ENCODE assay signal across 10 mouse cellular contexts in genomic region chr8:122698254-122698768, GRCm38 (mm10). TPM values are rescaled to one million over a fixed set of nuclear protein-coding genes. Genes with fewer than 3 reads are reported as not detected.
A peak's percentile ranks its signal among the peaks of the same experiment; 100 is the strongest.
DNase-seq lines count a peak whose midpoint lies in the region; ATAC-seq and TF ChIP-seq lines count a peak whose summit lies in the region.
"Had no signal": no experiment of that assay in that cellular context is flagged by ENCODE, and none has a peak within 500 bp of the region (broad histone marks: within the 10 kb centered on the region; RNA-seq: fewer than 3 reads in every experiment).

No protein-coding gene starts in this region.

- no peaks in the 10 kb centered on the region for H3K36me3 ChIP-seq in heart, embryonic 15.5 days
- peaks cover 0 to 36% of the 10 kb centered on the region in 2 experiments for H3K36me3 ChIP-seq in CH12.LX (replicated peaks in 1 of 2; ENCODE audit: control insufficient read depth in 1 of 2, insufficient read depth in 1 of 2, low read length in 1 of 2)
- no peaks in the 10 kb centered on the region for H3K36me3 ChIP-seq in embryonic facial prominence, embryonic 14.5 days (ENCODE audit: control insufficient read depth, insufficient read depth, low read length)
- no peaks in the 10 kb centered on the region for H3K36me3 ChIP-seq in small intestine, adult 2 months (ENCODE audit: control insufficient read depth, insufficient read depth, low read length)
- H3K36me3 ChIP-seq: limb, embryonic 15.5 days had no signal

- no peak overlapping the region for H3K9ac ChIP-seq in heart, embryonic 15.5 days
- H3K9ac ChIP-seq in CH12.LX (ENCODE audit: insufficient read depth, low read depth) = peak overlapping the region; percentile 59
- no peak overlapping the region for H3K9ac ChIP-seq in embryonic facial prominence, embryonic 14.5 days (ENCODE audit: low read depth, low read length)
- H3K9ac ChIP-seq: limb, embryonic 15.5 days had no signal

- peaks cover 22% of the 10 kb centered on the region for H3K4me1 ChIP-seq in heart, embryonic 15.5 days (replicated peaks)
- peaks cover 62 to 79% of the 10 kb centered on the region in 2 experiments for H3K4me1 ChIP-seq in CH12.LX (ENCODE audit: control insufficient read depth in 1 of 2, insufficient read depth in 2 of 2)
- H3K4me1 ChIP-seq in embryonic facial prominence, embryonic 14.5 days (ENCODE audit: control insufficient read depth, insufficient read depth, low read length) = no peaks in the 10 kb centered on the region
- peaks cover 7% of the 10 kb centered on the region for H3K4me1 ChIP-seq in small intestine, adult 2 months (ENCODE audit: control insufficient read depth, insufficient read depth, insufficient read length, low read length)

- dilution Hi-C loops in CH12.LX (cut with MboI; ENCODE audit: extremely low pct_ligation_motif_present, extremely low pct_unique_long_range_greater_than_20kb, low sequenced_read_pairs) = no loop called here

- no peak for TF ChIP-seq CTCF in CH12.LX (conservative IDR thresholded peaks at IDR 0.05 in 1 of 2, IDR thresholded peaks at IDR 0.05 in 1 of 2; ENCODE audit: low read depth in 2 of 2, low read length in 2 of 2)
- TF ChIP-seq CTCF in small intestine, adult 2 months (IDR thresholded peaks at IDR 0.05; ENCODE audit: extremely low read depth, insufficient read length, insufficient replicate concordance, low read depth, low read length) = no peak
- TF ChIP-seq CTCF in left cerebral cortex, adult 2 months (IDR thresholded peaks at IDR 0.05) = no peak

- no peak for TF ChIP-seq POLR2A in CH12.LX (IDR thresholded peaks at IDR 0.05; ENCODE audit: low read depth, low read length)
- TF ChIP-seq POLR2A in small intestine, adult 2 months (IDR thresholded peaks at IDR 0.05; ENCODE audit: low read depth, low read length) = no peak

- DNase-seq in heart, postnatal 4 days = no peak
- no peak for DNase-seq in CH12.LX (ENCODE audit: extremely low read depth)
- no peak for DNase-seq in embryonic facial prominence, embryonic 14.5 days (ENCODE audit: low spot score)
- DNase-seq in left cerebral cortex, adult 2 months (ENCODE audit: extremely low spot score in 1 of 2, low spot score in 2 of 2) = no peak
- no peak for DNase-seq in embryo, embryonic 9.5 days (ENCODE audit: extremely low spot score)
- DNase-seq in layer of hippocampus, postnatal 14 days (ENCODE audit: low spot score in 2 of 2) = no peak
- DNase-seq: cerebellum, postnatal 36 days had no signal

- H3K9me3 ChIP-seq in heart, embryonic 15.5 days (replicated peaks) = no peaks in the 10 kb centered on the region
- H3K9me3 ChIP-seq in CH12.LX (replicated peaks; ENCODE audit: low read length) = no peaks in the 10 kb centered on the region
- H3K9me3 ChIP-seq in embryonic facial prominence, embryonic 14.5 days (ENCODE audit: control insufficient read depth, low read length) = no peaks in the 10 kb centered on the region
- H3K9me3 ChIP-seq: limb, embryonic 15.5 days had no signal

- peaks cover 19% of the 10 kb centered on the region for H3K79me2 ChIP-seq in CH12.LX (replicated peaks; ENCODE audit: control insufficient read depth, extremely low read depth, insufficient read depth, poor library complexity, severe bottlenecking)

- peak overlapping the region; percentile 54 for H3K4me2 ChIP-seq in heart, embryonic 15.5 days
- peak overlapping the region; percentile 61 for H3K4me2 ChIP-seq in CH12.LX (ENCODE audit: insufficient read depth, low read depth, poor library complexity, severe bottlenecking)
- H3K4me2 ChIP-seq in embryonic facial prominence, embryonic 14.5 days (ENCODE audit: low read depth, low read length) = 0 out of 2 replicates have a peak overlapping the region, but pooled peaks have one; percentile 6
- H3K4me2 ChIP-seq: limb, embryonic 15.5 days had no signal

- intact Hi-C loops in left cerebral cortex, adult 2 months (cut with DNase I) = no loop called here

- in situ Hi-C loops in CH12.LX (cut with MboI; ENCODE audit: low pct_ligation_motif_present, low pct_unique_long_range_greater_than_20kb, low sequenced_read_pairs) = loop anchor here (5.0 kb wide), 1 partner anchor 119 kb away; no protein-coding TSS in a partner anchor

- 64% methylated on average over 5 of the region's 5 CpGs for WGBS in heart, embryonic 15.5 days
- WGBS in embryonic facial prominence, embryonic 14.5 days = 69% methylated on average over 5 of the region's 5 CpGs
- 29% methylated on average over 5 of the region's 5 CpGs for WGBS in small intestine, adult 2 months

- H3K27me3 ChIP-seq in heart, embryonic 15.5 days = 0 out of 2 replicates have a peak, but pooled peaks cover 9% of the 10 kb centered on the region
- no peaks in the 10 kb centered on the region for H3K27me3 ChIP-seq in CH12.LX (replicated peaks)
- H3K27me3 ChIP-seq in embryonic facial prominence, embryonic 14.5 days (replicated peaks; ENCODE audit: control insufficient read depth, insufficient read depth, low read length) = no peaks in the 10 kb centered on the region; the same call in 1 of the 2 replicates
- no peaks in the 10 kb centered on the region for H3K27me3 ChIP-seq in small intestine, adult 2 months (ENCODE audit: control insufficient read depth, insufficient read depth, low read length)

- peak overlapping the region; percentile 18; the same call in 1 of the 2 replicates for H3K27ac ChIP-seq in heart, embryonic 15.5 days
- H3K27ac ChIP-seq in CH12.LX (ENCODE audit: insufficient read depth, low read depth) = peak overlapping the region; percentile 98
- no peak overlapping the region for H3K27ac ChIP-seq in embryonic facial prominence, embryonic 14.5 days (replicated peaks; ENCODE audit: low read depth, low read length)
- peak overlapping the region; percentile 52 for H3K27ac ChIP-seq in small intestine, adult 2 months (ENCODE audit: insufficient read depth, low read depth, low read length)
- no peak overlapping the region for H3K27ac ChIP-seq in left cerebral cortex, adult 2 months
- H3K27ac ChIP-seq: limb, embryonic 15.5 days had no signal

- peak overlapping the region; percentile 40 for H3K4me3 ChIP-seq in heart, embryonic 15.5 days
- H3K4me3 ChIP-seq in CH12.LX (replicated peaks in 1 of 3; ENCODE audit: low read depth in 2 of 3, low read length in 2 of 3, poor library complexity in 1 of 3) = peak overlapping the region; percentile 69 to 72 (median 69)
- H3K4me3 ChIP-seq in embryonic facial prominence, embryonic 14.5 days (ENCODE audit: low read depth, low read length) = no peak overlapping the region
- H3K4me3 ChIP-seq in small intestine, adult 2 months (ENCODE audit: low read depth, low read length) = peak overlapping the region; percentile 49
- no peak overlapping the region for H3K4me3 ChIP-seq in left cerebral cortex, adult 2 months
- H3K4me3 ChIP-seq: limb, embryonic 15.5 days had no signal

- ATAC-seq in heart, embryonic 15.5 days (replicated peaks; ENCODE audit: insufficient number of reproducible peaks, insufficient read depth, low FRiP score, low read depth) = no peak; the same call in 1 of the 2 replicates
- no peak for ATAC-seq in embryonic facial prominence, embryonic 14.5 days (ENCODE audit: low read depth)

- no peak for TF ChIP-seq EP300 in CH12.LX (IDR thresholded peaks at IDR 0.05; ENCODE audit: low read length)

- TF ChIP-seq RAD21 in CH12.LX (IDR thresholded peaks at IDR 0.05; ENCODE audit: low read depth, low read length) = no peak

TF ChIP-seq in CH12.LX, 34 proteins besides CTCF, POLR2A, EP300 and RAD21:
- TF ChIP-seq MXI1 (IDR thresholded peaks at IDR 0.05; ENCODE audit: low read depth, low read length) = peak; percentile 68
- peak; percentile 55 for TF ChIP-seq MAX (IDR thresholded peaks at IDR 0.05; ENCODE audit: low read length)
- TF ChIP-seq BHLHE40 (IDR thresholded peaks at IDR 0.05; ENCODE audit: low read depth, low read length) = peak; percentile 57; the same call in 1 of the 2 replicates
- TF ChIP-seq MAZ (IDR thresholded peaks at IDR 0.05; ENCODE audit: low read depth, low read length) = 0 out of 2 replicates have a peak, but pooled peaks have one; percentile 34
- TF ChIP-seq NELFE (IDR thresholded peaks at IDR 0.05; ENCODE audit: low read depth, low read length) = no peak
- peak; percentile 89 for TF ChIP-seq TCF12 (IDR thresholded peaks at IDR 0.05; ENCODE audit: low read depth, low read length)
- 0 out of 2 replicates have a peak, but pooled peaks have one; percentile 18 for TF ChIP-seq MYC (IDR thresholded peaks at IDR 0.05; ENCODE audit: low read depth, low read length)
- TF ChIP-seq RCOR1 (conservative IDR thresholded peaks at IDR 0.05; ENCODE audit: low read depth, low read length) = no peak

RNA-seq across cellular contexts. Expression of gene Cbfa2t3, which starts 0.6 kb away (rescaled TPM):
- polyA plus RNA-seq in heart, embryonic 15.5 days (2015; fragmentation: Nextera tagmentation; extraction: Ambion mirVana) = 4.2 and 5.9 TPM in 2 replicates
- total RNA-seq in heart, postnatal 4 days (2021) = 10 to 100 TPM; 17.3 to 19.3 TPM
- total RNA-seq in CH12.LX (2012; rRNA removed) (2.1 and 3.4 TPM in 2 replicates), CH12.LX (2014; rRNA removed) (0.43 and 0.47 TPM in 2 replicates)
- 16.5 and 22.6 TPM in 2 replicates for polyA plus RNA-seq in CH12.LX (2012; ENCODE audit: insufficient read length, low read depth)
- 7.2 and 8.1 TPM in 2 replicates for polyA plus RNA-seq in embryonic facial prominence, embryonic 14.5 days (2014; fragmentation: Nextera tagmentation; extraction: Ambion mirVana)
- 12.4 and 14.8 TPM in 2 replicates for polyA plus RNA-seq in small intestine, adult 2 months (2012; rRNA removed)
- 10 to 100 TPM; 32.8 to 48.8 TPM for total RNA-seq in left cerebral cortex, adult 2 months (2021)
- total RNA-seq in layer of hippocampus, postnatal 14 days (2021) = 10 to 100 TPM; 25.1 to 28.7 TPM

Comparison
In these comparisons a context has a peak if more than half of its experiments do, and no peak if none do; other contexts are left out.
1. H3K27ac ChIP-seq: peak in heart, embryonic 15.5 days (single experiment), CH12.LX (single experiment) and small intestine, adult 2 months (single experiment); none in embryonic facial prominence, embryonic 14.5 days (single experiment) and left cerebral cortex, adult 2 months (single experiment).
2. H3K4me2 ChIP-seq: peak in every context shown above with its lines; median percentile 61 in CH12.LX; 54 in heart, embryonic 15.5 days; 6 in embryonic facial prominence, embryonic 14.5 days.
3. H3K4me3 ChIP-seq: peak in heart, embryonic 15.5 days (single experiment), CH12.LX (3 of 3) and small intestine, adult 2 months (single experiment); none in embryonic facial prominence, embryonic 14.5 days (single experiment) and left cerebral cortex, adult 2 months (single experiment).
4. RNA of gene Cbfa2t3, which starts 0.6 kb away (total RNA-seq): 32.8 to 48.8 TPM in left cerebral cortex, adult 2 months, 25.1 to 28.7 TPM in layer of hippocampus, postnatal 14 days and 17.3 to 19.3 TPM in heart, postnatal 4 days; 0.43 to 3.4 TPM in CH12.LX; every median in the first group is over 4 times any median in the second.